Mouse (Mus musculus) lung, adult 2 months (tissue): ENCODE results near the gene Glt8d2. TPM values are rescaled to one million over a fixed set of nuclear protein-coding genes. Genes with fewer than 3 reads are reported as not detected.

ENCODE experiments used
- DNase-seq: peaks from one replicate; pipeline ENCODE4 v3.0.0; 2022
- H3K4me1 ChIP-seq: fragments of 200-500 bp; 2 replicates; pipeline ENCODE4 v1.6.1; 2011; ENCODE audit warnings: low read length; ENCODE audit not compliant: control insufficient read depth, insufficient read depth
- H3K4me3 ChIP-seq: fragments of 200-500 bp; replicated peaks from 2 replicates; pipeline ENCODE3; 2011; ENCODE audit warnings: low read depth, mild to moderate bottlenecking, control low read depth, low read length; ENCODE audit errors: extremely low read depth
- CTCF ChIP-seq: fragments of 200-500 bp; IDR thresholded peaks from 2 replicates; pipeline ENCODE4 v1.5.1; 2011; ENCODE audit warnings: mild to moderate bottlenecking, low read length, control low read depth; ENCODE audit not compliant: insufficient read depth
- POLR2A ChIP-seq: fragments of 200-500 bp; IDR thresholded peaks from 2 replicates; pipeline ENCODE4 v1.6.1; 2011; ENCODE audit warnings: low read depth, mild to moderate bottlenecking, control low read depth, low read length, borderline replicate concordance; ENCODE audit errors: extremely low read depth
- WGBS: fragments of 180-500 bp; shearing (Covaris S2); methylation state at CpG from one replicate; pipeline ENCODE4 v1.1.7; 2018; 5-methylcytosine and 5-hydroxymethylcytosine counted together
- polyA plus RNA-seq: library from polyadenylated mRNA; depleted of rRNA; stranded (reverse); fragments of >200 nt; gene quantifications from 2 replicates; pipeline ENCODE4 v1.2.3, GENCODE M21; 2012

Glt8d2 gene
- polyA plus RNA-seq, 1 experiment: 4.4 TPM

GRCm38 (mm10) chr10:82652625-82653024 is 37.8 kb downstream of the Glt8d2 start:
- WGBS: 66% methylated on average over 5 of the region's 5 CpGs
- Histone ChIP-seq H3K4me1 (no peaks in the 10 kb centered on the region), H3K4me3 (no peak overlapping the region)
- TF ChIP-seq POLR2A: no peak
- no peak for TF ChIP-seq CTCF
- no peak for DNase-seq

GRCm38 (mm10) chr10:82651221-82651620 is 39.2 kb downstream of the Glt8d2 start:
- H3K4me3 ChIP-seq: no peak overlapping the region

DNA sequence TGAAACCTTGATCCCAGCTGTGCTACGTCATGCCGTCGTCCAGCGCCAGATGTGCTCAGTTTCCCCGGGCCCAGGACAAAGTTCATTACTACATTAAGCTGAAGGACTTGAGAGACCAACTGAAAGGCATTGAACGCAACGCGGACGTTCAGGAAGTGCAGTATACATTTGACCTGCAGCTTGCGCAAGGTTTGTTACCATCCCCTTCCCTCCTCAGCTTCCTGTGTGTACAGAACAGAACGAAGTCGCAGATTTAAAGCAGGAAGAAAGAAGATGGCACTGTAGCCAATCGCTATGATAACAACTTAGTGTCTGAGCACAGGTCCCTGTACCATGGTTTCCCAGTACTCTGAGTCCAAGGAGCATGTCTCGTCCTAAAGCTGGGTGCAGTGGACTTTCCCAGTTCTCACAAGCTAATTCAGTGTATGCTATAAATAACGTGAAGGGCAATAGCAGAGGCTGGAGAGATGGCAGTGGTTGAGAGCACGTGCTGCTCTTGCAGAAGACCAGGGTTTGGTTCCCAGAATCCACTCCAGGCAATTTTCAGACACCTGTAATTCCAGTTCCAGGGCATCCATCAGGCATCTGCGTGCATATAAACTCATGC is 43.1 kb downstream of the Glt8d2 start:
- no peak for DNase-seq
- TF ChIP-seq CTCF: no peak
- TF ChIP-seq POLR2A: no peak
- 69% methylated on average over 17 of the region's 17 CpGs for WGBS
- Histone ChIP-seq H3K4me1 (no peaks in the 10 kb centered on the region), H3K4me3 (no peak overlapping the region)

More at GRCm38 (mm10) chr10:82651221-82651620, 39.2 kb downstream of the Glt8d2 start:
- no peak for DNase-seq
- 60% methylated on average over 5 of the region's 5 CpGs for WGBS
- H3K4me1 ChIP-seq: no peaks in the 10 kb centered on the region
- no peak for TF ChIP-seq POLR2A
- no peak for TF ChIP-seq CTCF

GRCm38 (mm10) chr10:82646083-82646482 is 44.4 kb downstream of the Glt8d2 start:
- no peak for DNase-seq
- H3K4me3 ChIP-seq: no peak overlapping the region
- TF ChIP-seq CTCF: no peak
- TF ChIP-seq POLR2A: no peak
- no peaks in the 10 kb centered on the region for H3K4me1 ChIP-seq
- WGBS: 93% methylated on average over 8 of the region's 8 CpGs

- 91% methylated on average over 9 of the region's 9 CpGs for WGBS
- H3K4me3 ChIP-seq: no peak overlapping the region
- no peaks in the 10 kb centered on the region for H3K4me1 ChIP-seq
- TF ChIP-seq POLR2A (no peak), CTCF (no peak)
- no peak for DNase-seq
Measured at GRCm38 (mm10) chr10:82641481-82641880, 49.0 kb downstream of the Glt8d2 start.

- DNase-seq: no peak
- Histone ChIP-seq H3K4me3 (no peak overlapping the region), H3K4me1 (no peaks in the 10 kb centered on the region; the same call in 1 of the 2 replicates)
- no peak for TF ChIP-seq POLR2A
- no peak for TF ChIP-seq CTCF
- 87% methylated on average over 8 of the region's 8 CpGs for WGBS
Measured at GRCm38 (mm10) chr10:82639032-82639698, 51.3 kb downstream of the Glt8d2 start.

GRCm38 (mm10) chr10:82636321-82636720 is 54.1 kb downstream of the Glt8d2 start:
- no peak overlapping the region for H3K4me3 ChIP-seq
- TF ChIP-seq POLR2A (no peak), CTCF (no peak)
- DNase-seq: no peak
- 87% methylated on average over 3 of the region's 3 CpGs for WGBS
- H3K4me1 ChIP-seq: no peaks in the 10 kb centered on the region; the same call in 1 of the 2 replicates

- no peak for DNase-seq
- Histone ChIP-seq H3K4me1 (peaks cover 4% of the 10 kb centered on the region; the same call in 1 of the 2 replicates), H3K4me3 (no peak overlapping the region)
- TF ChIP-seq CTCF: no peak
- no peak for TF ChIP-seq POLR2A
- 98% methylated on average over 7 of the region's 7 CpGs for WGBS
Measured at GRCm38 (mm10) chr10:82634348-82634747, 56.1 kb downstream of the Glt8d2 start.

DNA sequence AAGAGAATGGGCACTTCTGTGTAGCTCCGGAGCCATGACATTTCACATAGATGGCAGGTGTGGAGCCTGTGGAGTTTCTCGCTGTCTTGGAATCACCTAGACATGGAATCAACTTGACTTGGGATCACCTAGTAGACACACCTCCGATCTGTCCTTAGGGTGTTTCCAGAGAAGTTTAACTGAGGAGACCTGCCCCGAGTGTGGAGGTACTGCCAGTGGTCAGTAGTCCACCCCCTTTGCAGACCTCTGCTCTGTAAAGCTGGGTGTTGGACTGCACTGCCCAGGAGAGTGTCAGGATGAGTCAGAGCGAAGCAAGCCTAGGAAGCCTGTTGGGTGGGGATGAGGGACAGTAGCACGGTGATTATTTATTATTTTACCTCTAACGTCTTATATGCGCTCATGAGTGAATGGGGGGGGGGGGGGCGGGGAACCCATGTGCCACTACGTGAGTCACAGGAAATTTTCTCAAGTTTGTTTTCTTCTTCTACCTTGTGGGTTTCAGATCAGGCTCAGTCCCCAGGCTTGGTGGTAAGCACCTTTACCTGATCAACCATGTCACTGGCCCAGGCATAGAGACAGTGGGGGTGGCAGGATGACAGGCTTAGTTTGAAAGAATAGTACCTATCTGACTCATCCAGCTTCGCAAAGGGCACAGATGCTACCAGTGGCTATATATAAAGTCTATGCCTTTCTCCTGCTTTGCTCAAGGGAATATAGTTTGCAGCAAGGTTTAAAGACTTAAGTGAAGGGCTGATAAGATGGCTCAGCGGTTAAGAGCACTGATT is 57.8 kb downstream of the Glt8d2 start:
- TF ChIP-seq POLR2A: no peak
- H3K4me1 ChIP-seq: peaks cover 4% of the 10 kb centered on the region; the same call in 1 of the 2 replicates
- no peak overlapping the region for H3K4me3 ChIP-seq
- no peak for DNase-seq
- 91% methylated on average over 12 of the region's 12 CpGs for WGBS
